Mouse (Mus musculus) lung, postnatal 14 days (tissue): ENCODE measurements at regions not wholly inside any gene's neighbourhood (a gene's known extent, or its start where the extent isn't known, plus 50 kb on each side); places are given as distances from the start of the nearest gene placed in this dataset.
"Not testable (repeated sequence)": the region's sequence is repeated elsewhere in the genome, so short reads cannot be mapped to it uniquely, and the experiment has no call there.

ENCODE experiments used
- DNase-seq: peaks from one replicate; pipeline ENCODE4 v3.0.0; 2021

DNA sequence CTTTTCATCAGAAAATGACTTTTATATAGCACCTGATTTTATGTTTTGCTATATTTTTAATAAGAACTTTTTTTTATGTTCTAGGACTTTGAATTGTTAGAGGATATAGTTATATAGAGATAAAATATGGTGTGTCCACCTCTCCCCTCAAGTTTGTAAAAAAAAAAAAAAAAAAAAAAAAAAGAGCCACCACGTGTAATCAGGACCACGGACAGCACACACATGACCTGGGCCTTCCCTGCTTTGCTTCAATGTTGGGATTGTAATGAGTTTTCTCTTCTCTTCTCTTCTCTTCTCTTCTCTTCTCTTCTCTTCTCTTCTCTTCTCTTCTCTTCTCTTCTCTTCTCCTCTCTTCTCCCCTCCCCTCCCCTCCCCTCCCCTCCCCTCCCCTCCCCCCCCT is 78.5 kb downstream of the 1700010I14Rik start:
- DNase-seq, result not testable (repeated sequence)

DNA sequence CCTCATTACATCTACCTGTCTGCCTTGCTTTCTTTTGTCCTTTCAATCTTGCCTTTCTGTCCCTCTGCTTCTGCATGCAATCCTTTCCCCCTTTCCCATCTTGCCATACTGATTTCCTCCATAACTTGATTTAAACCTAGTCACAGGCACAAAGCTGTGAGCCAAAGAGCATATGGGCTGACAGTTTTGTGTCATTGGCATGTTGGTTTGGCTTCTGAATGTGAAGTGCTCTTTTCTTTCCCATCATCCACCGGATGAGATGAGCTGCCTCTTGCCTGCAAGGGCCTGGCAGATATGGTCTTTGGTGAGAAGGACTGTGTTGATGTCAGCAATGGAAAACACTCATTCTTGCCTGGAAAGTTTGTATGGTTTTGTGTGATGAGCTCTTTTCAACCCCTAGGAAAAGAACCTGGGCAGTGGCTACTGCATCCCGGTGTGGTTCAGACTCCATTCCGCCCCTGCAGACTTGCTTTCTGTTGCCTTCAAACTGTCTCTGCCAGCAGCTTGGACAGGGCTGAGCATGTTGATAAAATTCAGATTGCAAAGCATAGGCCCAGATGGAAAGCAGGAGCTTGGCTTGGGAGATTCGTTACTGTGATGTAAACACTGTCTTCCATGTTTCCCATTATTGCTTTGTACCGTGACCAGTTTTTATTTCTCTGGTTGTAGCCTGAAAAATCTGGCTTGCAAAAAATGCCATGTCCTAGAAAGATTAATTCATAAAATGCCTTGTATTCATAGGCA is 80.9 kb downstream of the 1700010I14Rik start:
- DNase-seq, result no peak

DNA sequence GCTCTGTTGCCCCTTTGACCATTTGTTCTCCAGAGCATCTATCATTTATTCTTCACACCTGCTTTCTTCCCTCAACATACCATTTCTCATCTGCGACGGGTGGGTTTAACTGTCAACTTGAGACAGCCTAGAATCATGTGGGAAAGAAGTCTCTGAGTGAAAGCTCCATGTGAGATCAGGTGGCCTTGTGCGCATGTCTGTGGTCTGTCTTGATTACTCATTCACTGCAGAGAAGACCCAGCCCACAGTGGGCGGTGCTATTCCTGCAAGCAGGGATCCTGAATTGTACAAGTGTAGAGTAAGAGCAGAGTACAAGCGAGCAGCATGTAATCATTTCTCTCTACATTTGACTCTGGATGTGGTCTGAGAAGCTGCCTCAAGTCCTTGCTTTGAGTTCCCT is 95.5 kb downstream of the 1700010I14Rik start:
- no peak for DNase-seq

DNA sequence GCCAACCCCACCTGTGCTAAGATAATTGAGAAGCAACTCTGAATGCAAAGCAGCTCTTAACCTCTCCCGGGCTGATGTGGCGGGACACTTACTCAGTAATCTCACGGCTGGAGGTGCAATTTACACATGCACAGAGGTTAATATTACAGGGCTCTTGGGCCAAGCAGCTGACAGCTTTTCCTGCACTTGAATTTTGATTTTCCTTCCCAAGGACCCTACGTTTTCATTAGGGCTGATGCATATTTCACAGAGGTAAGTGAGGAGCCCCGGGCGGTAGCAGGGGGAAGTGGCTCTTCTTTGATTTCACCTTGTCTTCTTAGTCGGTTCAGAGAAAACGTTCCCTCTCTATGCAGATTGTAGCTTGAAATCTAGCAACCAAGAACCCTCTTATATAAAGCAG is 139.7 kb downstream of the 1700010I14Rik start:
- no peak for DNase-seq

DNA sequence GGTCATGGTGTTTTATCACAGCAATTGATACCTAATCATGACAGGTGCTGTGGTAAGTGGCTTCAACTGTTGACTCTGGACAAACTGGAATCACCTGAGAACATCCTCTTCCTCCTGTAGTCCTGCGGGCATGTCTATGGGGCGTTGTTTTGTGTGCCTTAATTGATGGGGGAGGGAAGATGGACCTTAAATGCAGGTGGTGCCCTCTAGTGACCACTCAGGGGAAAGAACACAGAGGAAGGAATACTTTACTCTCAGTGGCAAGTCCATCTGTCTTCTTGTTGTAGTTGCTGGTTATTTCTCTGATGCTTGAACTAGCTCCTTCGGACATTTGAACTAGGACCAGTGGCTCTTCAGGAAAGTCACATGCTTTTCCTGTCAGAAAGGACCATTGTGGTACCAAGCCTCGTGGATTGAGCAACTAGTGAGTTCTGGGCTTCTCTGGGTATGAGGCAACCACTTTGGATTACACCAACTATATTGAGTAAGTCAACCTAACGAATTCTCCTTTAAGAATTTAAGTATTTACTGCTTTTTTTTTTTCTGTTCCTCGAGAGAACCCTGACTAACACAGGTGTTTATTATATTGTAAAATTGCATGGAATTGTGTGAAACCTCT is 157.6 kb downstream of the 1700010I14Rik start:
- DNase-seq, result no peak

DNA sequence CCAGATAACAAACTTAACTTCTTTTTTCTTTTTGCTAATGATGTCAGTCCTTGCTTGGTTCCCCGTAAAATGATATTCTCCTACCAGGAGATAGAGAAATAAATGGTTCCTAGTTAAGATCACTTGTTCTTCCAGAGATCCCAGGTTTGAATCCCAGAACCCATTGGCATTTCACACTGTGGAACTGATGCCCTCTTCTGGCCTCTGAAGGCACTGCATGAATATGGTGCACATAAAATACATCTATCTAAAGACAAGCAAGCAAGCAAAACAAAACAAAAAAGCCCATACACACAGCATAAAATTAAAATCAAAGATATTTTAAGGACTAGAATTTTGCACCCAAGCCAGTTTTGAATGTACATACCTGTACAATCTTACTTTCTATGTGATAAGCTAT is 162.5 kb downstream of the 1700010I14Rik start:
- no peak for DNase-seq

DNA sequence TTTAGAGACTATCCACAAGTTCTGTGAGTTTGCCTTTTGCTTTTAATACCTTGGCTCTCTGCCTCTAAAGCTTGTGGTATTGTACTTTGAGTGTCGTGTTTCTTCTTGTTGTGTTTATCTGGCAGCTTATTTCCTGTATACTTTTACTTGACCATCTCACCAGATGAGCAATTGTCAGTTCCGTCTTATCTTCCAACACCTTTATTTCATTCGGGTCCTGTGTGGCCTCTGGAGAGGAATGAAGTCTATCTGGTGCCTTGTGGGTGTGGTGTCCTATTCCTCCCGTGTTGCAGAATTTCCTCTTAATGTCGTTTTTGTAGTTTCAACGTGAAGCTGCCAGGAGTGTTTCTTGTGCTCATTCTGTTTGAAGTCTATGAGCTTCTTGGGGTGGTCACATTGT is 174.0 kb downstream of the 1700010I14Rik start:
- DNase-seq, result no peak

DNA sequence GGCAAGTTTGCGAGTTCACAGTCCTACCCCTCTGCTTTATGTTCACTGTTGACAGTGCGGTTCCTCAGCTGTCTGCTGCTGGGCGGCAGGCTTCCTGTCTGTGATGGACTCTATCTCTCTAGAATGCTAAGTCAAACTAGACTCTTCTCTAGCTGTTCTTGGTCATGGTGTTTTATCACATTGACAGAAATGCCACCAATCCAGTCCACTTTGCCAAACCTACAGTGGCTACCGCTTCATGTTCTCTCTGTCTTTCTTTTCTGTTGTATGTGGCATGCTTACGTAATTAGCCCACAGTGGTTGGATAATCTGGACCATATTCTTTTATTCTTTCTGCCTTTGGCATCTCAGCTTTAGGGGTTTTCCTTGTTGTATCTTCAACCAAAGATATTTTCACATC is 174.5 kb downstream of the 1700010I14Rik start:
- no peak for DNase-seq

DNA sequence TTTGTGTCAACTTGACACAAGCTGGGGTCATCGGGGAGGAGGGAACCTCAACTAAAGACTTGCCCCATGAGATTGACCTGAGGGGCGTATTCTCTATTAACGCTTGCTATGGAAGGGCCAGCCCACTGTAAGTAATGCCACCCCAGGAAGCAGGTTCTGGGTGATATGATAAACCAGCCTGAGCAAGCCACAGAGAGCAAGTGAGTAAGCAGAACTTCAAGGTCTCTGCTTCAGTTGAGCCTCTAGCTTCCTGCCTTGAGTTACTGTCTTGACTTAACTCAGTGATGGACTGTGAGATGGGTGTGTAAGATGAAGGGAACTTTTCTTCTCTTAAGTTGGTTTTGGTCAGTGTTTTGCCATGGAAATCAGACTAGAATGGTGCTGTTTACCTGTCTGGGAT is 175.2 kb downstream of the 1700010I14Rik start:
- DNase-seq, result no peak

DNA sequence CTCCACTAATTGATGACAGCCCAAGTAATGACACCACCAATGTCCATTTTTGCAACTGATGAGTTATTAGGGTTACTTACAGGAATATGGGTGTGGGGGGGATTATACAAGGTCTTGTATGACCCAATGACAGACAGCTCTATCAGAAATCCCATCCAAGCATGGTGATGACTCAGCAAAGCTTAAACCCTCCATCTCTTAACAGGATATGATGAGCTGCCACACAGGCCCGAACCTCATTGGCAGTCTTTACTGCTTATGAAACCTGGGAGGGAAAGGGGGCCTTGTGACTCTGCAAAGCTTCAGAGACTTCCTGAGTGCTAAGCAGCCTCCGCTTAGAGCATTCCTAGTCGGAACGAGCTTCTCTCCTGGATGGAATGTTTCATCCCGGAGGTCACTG is 176.4 kb downstream of the 1700010I14Rik start:
- no peak for DNase-seq

DNA sequence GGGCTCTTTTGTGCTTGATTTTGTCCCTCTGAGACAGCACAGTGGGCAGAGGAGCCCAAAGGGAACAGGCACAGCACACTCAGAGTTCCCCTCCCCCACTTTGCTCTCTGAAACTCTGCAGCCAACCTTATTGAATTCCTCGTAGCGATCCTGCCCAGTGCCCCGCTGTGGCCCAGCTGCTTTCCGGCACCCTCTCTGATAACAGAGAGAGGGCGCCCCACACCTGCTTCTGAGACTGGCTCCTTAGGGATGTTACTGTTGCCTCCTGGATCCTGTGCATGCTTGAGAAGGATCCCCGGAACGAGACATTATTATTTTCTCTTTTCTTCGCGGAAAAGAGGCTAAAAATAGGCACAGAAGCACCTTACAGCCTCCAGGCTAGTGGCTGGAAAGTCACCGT is 179.0 kb downstream of the 1700010I14Rik start:
- DNase-seq, result peak; percentile 12

DNA sequence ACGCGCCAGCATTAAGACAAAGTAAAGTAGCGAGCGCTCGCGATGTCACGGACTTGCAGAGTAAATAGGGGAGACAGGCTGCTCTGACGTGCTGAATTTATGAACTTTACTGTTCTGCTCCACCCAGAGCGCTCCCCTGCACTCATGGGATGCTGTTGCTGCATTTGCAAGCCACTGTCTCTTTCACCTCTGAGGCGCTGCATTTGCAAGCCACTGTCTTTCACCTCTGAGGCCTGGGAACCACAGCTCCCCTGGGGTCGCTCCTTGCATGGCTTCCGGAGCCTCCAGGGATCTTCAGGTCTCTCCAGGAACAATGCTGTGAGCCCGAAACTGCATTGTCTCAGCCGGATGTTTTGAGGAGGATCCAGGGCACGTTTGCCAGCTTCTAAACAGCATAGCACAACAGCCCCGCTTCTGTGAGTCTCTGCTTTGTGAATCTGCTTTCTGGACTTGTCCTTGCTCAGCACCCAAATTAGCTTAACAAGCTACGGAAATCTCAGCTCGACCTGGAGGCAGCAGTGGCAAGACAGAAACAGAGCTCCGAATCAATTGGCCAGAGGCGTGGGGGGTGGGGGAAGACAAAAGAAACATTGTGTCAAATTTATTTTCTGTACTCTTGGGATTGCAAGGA is 179.6 kb downstream of the 1700010I14Rik start:
- DNase-seq, result peak; percentile 4

DNA sequence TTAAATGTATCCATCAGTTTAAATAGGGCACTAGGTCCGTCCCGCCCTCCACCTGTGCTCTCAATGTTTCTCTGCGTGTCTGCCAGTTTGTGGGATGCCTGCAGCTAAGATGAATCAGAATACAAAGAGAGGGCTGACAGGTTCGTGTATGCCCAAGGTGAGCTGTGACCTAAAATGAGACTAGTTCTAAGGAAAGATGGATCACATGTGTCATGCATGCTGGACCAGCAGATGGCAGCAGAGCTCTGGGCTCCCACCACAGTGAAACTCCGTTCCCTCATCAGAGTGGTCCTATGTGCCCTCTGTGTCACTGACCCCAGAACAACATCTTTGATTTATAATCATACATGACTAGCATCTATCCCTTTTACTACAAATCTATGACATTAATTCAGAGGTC is 180.3 kb downstream of the 1700010I14Rik start:
- peak; percentile 73 for DNase-seq

DNA sequence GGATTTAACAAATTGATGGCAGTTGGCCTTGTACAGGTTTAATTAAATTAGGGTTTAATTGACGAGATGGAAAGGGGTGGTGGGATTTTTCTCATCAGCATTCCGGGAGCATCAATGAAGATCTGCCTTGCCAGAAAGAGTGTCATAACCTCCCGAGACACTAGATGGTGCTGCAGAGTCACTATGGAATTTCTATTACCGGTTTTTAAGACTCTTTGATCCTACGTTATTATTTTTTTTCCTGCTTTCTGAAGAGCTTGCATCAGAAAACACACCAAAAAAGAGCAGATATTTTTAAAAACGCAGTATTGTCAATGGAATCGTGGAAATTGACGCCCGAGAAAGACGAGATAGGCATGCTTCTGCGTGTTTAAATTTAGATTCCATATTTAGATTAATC is 181.2 kb downstream of the 1700010I14Rik start:
- peak; percentile 75 for DNase-seq

DNA sequence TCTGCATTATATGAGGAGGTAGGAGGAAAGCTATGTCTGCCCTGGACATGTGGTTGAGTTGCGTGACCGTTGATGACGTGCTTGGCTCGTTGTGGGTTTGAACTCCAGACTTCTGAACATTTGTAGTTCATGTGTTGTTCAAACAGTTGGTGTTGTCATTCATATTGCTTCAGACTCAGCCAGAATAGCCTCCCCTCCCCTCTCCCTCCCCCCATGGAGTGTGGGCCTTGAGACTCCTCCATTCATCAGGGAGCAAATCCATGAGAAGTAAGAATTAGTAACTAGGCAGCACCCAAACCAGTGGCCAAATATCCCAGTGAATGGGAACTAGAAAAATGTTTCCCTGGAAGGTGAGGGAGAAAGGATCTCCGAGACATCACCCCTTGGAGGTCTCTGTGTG is 209.0 kb downstream of the 1700010I14Rik start:
- no peak for DNase-seq

DNA sequence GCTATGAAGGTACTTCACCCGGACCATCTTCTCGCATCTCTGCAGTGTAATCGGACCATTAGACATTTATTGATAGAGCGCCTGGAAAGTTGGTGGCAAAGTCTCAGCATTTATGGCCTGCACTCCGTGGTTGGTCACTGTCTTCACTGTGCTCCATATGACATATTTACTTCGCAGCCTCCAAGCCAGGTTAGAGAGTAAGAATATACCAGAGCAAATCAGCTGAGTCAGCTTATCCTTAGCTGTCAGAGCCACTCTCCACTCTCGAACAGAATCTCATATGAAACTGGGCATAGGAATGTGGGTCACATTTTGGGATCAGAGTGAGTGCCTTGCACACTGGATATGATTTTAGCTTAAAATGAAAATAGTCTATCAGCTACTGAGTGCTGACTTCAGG is 212.3 kb downstream of the 1700010I14Rik start:
- no peak for DNase-seq

DNA sequence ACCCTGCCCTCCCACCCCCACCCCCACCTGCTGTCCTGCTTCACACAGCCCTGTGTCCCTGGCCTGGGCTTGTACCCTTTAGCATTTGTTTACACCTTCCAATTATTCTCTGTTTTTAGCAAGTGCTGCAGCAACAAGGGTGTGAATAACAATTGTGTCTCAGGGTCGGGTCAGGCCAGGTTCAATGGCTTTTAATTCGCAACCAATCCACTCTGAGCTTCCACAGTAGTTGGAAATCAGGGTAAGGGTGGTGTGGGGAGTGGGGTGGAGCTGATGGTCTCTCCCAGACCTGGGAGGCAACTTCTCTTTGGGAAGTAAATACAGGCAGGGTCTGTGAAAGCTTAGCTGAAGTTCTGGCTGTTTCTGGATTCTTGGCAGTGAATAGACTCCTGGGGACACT is 214.4 kb downstream of the 1700010I14Rik start:
- DNase-seq, result no peak

DNA sequence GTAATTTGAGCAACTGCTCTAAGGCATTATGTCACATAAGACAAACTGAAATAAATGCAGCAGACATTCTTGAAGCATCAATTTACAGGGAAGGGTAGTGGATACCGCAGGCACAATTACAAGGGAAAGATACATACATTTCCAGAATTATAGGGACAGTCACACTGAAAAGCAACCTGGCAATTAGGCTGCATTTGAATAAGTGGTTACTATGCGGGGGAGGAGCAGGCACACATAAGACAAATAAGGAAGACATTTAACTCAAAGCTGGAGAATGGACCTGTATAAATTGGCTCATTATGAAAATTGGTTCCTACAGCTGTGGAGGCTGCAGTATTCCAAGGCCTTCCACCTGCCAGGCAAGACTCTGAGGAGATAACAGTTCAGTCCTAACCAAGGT is 211.2 kb upstream of the Gm17728 start:
- DNase-seq, result no peak

DNA sequence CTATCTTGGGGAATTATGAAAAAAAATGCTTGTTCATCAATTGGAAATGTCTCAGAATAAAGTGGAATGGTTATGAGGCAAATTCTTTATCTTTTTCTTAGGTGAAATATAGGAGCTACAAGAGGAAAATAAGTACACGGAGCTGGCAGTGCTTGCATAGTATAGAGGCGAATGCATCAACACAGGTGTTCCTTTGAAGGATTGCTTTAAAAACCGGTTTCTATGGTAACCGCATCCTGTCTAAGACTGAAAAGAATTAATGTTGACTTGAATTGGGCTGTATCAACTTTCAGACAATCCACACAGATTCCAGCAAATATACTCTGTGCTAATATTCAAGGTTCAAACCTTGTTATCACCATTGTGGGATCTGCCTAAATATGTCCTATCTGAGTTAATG is 198.8 kb upstream of the Gm17728 start:
- no peak for DNase-seq

DNA sequence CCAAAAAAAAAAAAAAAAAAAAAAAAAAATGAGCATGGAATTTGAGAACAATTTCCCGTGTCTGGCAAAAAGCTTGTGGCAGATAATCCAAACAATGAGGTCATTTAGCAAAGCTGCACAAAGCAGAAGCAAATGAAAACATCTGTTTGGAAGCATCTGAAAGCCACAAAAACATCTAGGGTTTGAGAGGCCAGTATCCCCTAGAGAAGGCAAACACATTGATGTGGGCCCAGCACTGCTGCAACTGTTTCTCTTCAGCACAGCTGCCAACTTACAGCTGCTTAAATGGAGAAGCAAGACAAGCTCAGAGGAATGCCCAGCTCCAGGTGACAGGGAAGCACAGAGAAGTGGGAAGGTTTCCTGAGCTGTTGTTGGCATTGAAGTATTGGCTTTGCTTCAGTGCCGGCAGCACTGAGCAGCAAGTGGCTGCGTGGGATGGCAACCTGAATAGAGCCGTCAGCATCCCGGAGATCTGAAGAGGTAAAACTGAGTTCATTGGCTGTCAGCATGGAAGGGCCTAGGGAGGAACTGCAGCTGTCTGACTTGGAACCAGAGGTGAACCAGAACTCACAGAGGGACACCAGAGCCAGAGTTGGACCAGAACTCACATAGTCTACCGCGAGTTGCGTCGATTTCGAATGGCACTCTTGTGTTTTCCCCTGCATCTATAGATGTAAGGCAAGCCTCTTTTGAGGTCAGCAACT is 193.8 kb upstream of the Gm17728 start:
- no peak for DNase-seq

DNA sequence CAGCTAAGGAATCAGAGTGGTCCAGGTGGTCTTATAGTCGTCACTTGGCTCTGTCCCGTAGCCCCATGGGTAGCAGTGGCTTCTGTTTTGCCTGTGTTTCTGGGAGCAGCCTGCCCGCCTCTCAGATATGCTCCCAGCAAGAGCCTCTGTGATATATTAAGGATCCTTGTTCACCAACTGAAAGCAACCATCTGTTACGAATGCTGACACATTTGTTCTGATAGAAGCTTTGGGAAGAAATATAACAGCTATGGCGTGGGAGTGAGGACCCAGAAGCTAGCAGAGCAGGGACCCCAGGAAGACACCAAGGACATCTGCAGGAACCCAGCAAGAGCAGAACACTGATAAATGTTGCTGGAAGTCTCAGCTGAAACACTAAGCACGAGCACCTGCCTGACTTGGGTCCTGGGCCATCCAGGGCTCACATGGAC is 186.7 kb upstream of the Gm17728 start:
- no peak for DNase-seq

DNA sequence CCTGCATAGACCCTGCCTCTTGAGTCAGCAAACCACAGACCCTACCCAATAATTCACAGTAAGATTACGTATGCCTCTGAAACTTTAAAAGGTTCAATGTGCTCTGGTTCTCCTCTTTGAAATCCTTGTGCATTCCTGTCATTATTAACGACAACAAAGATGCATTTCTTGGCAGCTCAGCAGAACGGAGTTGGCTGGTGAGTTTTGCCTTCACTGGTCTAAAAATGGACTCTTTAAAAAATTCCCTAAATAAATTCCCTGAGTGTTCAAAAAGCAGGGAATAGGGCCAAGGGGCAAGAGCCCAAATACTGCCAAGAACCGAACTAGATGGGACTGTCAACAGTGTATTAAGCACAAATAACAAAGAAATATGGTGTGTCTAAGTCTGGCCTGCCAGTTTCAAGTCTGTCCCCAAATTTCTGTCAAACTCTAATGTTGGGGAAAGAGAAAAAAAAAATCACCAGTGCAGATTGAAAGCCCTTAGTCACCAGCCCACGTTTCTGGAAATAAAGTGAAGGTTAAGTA is 163.2 kb upstream of the Gm17728 start:
- DNase-seq, result peak; percentile 9

DNA sequence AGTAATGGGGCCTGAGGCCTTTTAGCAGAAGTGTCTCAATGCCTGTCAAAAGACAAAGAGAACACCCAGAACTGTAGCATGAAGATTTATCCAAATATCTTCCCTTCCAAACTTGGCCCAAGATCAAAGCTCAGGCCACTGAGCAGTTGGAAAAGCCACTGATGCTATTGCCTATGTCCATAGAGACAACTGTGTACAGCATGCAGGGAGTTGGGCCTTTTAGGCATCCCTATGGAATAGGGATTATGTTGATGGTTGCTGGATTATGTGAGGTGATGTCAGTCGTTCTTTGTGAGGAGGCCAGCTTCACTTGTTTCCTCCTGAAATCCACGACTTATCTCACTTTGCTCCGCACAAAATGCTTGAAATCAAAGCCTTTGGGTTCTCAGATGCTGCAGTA is 153.1 kb upstream of the Gm17728 start:
- DNase-seq, result no peak
